Mouse (Mus musculus): ENCODE results near the gene Acat2.
A peak's percentile ranks its signal among the peaks of the same experiment; 100 is the strongest.
"Not testable (repeated sequence)": the region's sequence is repeated elsewhere in the genome, so short reads cannot be mapped to it uniquely, and the experiment has no call there.

Acat2 gene

GRCm38 (mm10) chr17:12959377-12959776 lies 1.2 kb downstream of the Acat2 start:
- DNase-seq (ENCODE audit: low read depth, low spot score), result not testable (repeated sequence)

DNA sequence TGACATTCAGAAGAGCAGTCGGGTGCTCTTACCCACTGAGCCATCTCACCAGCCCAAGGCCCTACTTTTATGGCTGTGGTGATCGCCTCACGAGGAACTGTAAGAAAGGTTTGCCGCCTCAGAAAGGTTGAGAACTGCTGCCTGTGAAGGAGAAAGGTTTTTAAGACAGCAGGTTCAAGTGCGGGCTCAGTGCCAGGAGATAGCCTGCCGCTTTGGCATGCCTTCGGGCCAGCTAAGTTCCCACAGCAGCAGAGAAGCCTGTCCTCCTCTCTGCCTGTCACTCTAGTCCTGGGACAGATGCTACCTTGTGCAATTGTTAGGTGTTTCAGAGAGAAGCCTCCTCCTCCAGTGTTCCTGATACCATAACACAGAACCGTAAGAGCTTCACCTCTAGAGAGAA lies 3.9 kb downstream of the Acat2 start:
- no peak for DNase-seq (ENCODE audit: low read depth, low spot score)

DNA sequence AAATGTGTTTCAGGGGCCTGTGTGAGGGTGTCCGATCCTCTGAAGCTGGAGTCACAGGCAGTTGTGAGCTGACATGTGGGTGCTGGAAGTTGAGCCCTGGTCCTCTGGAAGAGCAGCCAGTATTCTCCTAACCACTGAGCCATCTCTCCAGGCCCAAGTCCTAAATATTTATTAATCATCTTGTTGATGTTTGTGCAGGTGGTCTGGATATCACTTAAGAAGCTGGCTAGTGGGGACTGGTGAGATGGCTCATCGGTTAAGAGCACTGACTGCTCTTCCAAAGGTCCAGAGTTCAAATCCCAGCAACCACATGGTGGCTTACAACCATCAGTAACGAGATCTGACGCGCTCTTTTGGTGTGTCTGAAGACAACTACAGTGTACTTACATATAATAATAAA lies 10.9 kb downstream of the Acat2 start:
- DNase-seq (ENCODE audit: low read depth, low spot score), result no peak

DNA sequence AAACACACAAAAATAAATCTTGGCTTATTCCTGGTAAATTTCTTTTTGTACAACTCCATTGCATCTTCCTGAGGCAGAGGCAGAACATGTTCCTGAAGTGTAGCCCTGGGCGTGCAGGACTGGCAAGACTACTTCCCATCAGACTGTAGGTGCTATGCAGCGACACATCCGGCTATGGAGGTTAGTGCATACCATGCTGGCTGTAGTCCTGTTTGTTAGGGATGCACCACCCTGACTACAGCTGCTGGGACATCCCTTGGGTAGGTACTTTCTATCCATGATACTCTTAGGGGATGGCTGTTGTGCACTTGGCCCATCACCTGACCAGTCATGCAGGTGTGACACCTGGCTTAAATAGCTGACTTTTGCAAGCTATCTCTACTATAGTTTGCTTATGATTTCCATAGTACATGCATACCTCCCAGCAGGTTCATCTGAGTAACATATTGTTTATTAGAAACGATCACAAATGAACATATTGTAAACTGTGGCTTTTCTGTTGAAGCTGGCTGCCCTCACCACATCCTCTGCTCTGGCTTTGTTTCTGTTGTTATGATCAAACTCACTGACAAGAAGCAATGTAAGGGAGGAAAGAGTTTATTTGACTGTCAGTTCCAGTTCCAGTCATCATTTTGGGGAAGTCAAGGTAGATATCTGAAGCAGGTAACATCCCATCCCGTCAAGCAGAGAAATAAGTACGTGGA lies 17.9 kb downstream of the Acat2 start:
- DNase-seq (ENCODE audit: low read depth, low spot score), result no peak

DNA sequence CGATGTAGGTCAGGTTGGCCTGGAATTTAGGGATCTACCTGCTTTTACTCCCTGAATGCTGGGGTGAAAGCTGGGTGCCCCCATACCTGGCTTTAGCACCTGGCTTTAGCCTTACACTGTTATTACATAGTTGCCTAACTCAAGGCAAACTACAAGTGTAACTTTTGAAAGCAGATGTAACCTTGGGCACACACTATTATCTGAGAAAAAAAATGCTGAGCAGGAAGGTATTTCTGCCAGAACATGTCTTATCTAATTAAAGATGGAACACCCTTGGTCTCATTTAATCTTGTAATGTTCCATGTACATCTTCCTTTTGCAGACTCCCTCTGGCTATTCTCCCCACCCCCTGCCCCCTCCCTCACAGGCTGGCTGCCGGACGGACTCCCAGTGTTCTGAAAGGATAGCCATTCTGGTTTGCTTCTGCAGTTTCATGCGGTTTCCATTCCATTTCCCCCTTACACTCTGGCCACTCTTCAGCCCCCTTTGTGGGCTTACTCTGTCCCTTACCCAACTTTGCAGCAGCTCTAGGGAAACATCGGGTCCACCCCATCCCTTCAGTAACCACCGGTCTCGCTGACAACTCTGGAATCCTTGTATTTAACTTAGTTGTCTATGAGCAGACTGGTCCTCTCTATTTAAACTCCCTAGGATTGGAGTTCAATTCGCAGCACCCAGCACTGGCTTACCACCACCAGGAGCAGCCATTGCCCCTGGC lies 18.8 kb downstream of the Acat2 start:
- DNase-seq (ENCODE audit: low read depth, low spot score), result no peak

DNA sequence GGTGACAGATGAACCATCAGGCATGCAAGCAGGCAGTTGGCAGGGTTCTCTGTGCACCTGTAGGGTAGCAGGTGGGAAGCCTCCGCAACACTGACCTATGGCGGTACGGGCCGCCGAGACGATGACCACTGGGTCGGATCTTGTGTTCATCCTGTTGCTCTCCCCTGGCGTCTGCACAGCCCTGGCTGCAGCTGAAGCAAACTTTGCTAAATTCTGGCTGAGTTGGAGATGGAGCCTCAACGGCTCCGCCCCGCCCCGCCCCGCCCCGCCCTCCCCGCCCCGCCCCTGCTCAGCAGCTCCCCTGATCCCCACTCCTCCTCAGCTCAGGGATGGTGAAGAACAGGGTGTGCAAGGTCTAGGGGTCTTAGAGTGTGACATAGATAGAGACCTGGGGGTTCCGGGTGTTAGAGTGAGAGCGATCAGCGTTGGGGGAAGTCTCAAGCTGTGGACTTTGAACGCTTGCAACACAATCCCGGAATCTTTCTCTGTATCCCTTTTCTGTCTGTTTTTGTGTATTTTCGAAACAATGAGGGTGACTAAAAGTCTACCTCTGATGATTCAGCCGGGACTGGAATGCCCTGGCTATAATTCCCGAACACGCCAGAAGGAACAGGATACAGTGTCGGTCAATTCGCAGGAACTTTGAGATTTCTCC lies 20.3 kb downstream of the Acat2 start, which contains the start of gene Acat3:
Acat3 (minus strand) TSS at position 450 of the 655 bp plus-strand sequence.
- no peak for DNase-seq (ENCODE audit: low read depth, low spot score)

GRCm38 (mm10) chr17:12939377-12940148 lies 21.0 kb downstream of the Acat2 start:
- not testable (repeated sequence) for DNase-seq (ENCODE audit: low read depth, low spot score)

DNA sequence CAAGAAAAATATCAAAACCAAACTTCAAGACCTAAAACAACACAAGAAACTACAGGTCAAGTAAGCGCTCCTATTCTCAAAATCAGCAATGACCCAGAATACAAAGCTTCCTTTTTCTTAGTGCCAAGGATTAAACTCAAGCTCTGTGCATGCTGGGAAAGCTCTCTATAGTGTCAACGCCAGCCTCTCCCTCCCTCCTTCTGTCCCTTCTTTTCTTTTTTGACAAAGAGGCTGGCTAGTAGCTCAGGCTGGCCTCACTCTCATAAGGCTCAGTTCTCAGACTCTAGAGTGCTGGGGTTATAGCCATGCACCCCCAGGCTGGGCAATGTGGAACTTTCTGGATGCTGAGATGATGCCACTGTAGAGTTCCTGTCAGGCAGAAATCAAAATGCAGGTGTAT lies 22.5 kb downstream of the Acat2 start:
- no peak for DNase-seq (ENCODE audit: low read depth, low spot score)

DNA sequence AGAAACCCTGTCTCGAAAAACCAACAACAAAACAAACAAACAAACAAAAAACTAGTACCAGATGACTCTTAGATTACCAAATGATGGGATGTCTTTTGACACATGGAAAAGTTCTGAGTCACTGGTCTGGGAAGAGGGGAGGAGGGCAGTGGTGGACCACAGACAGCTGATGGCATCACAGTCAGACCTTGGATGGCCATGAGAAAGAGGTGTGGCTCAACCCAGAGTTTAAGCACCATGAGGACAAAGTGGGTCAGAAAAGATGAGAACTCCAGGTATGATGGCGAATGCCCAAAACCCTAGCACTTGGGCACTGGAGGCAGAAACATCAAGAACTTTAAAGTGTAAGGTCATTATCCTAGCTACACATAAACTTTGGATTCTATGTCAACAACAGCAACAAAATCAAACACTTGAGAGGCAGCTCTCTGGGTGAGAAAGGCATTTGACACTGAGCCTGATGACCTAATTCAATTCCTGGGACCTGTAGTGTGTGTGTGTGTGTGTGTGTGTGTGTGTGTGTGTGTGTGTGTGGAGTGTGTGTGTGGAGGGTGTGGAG lies 23.1 kb downstream of the Acat2 start:
- no peak for DNase-seq (ENCODE audit: low read depth, low spot score)

DNA sequence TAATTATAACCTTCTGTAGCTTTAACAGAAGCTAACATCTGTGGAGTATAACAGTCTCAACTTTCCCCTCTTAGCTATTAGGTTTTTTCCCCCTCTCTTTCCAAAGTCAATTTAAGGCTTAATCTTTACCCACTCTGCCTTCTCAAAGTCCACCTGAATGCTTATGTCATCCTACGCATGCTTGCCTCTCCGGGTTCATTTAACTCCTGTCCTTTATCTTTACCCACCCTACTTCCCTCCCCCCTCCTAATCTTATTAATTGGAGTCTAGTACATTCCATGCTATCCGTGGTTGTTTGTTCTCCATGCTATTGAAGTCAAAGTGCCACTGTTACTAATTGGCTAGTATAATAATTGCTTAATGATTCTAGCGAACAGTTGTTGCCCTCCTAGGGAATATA lies 24.8 kb downstream of the Acat2 start:
- no peak for DNase-seq (ENCODE audit: low read depth, low spot score)

DNA sequence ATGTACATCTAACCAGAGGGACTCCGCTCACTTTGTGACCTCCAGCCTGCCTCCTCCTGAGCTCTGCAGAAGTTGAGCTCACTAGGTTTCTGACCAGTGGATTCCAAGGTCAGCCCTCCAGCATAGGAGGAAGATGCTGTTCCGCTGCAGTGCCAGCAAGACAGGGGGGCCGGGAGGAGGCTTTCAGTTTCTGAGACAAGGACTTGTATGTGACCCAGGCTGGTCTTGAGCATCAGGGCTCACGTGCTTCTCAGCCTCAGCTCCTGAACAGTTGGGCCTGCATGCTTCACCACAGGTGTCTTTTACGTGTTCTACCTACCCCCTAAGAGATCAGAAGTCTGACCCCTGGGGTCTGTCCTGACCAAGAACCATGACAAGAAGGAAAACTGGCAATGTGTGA lies 29.0 kb downstream of the Acat2 start:
- DNase-seq (ENCODE audit: low read depth, low spot score), result not testable (repeated sequence)

- no peak for DNase-seq (ENCODE audit: low read depth, low spot score)
Measured at GRCm38 (mm10) chr17:12925703-12926180, 34.8 kb downstream of the Acat2 start.

- no peak for DNase-seq (ENCODE audit: low read depth, low spot score)
Measured at GRCm38 (mm10) chr17:12925001-12925400, 35.5 kb downstream of the Acat2 start.

GRCm38 (mm10) chr17:12921073-12921472 lies 39.5 kb downstream of the Acat2 start:
- no peak for DNase-seq (ENCODE audit: low read depth, low spot score)

- DNase-seq (ENCODE audit: low read depth, low spot score), result peak; percentile 24
Measured at GRCm38 (mm10) chr17:12916588-12917380, 43.8 kb downstream of the Acat2 start.

- DNase-seq (ENCODE audit: low read depth, low spot score), result peak; percentile 98
Measured at GRCm38 (mm10) chr17:12915881-12916583, 44.5 kb downstream of the Acat2 start, which contains the start of gene Mrpl18. Gene Mrpl18, minus strand, starts transcription at chr17:12916345.

GRCm38 (mm10) chr17:12915488-12915880 lies 45.1 kb downstream of the Acat2 start, which contains the start of gene Tcp1:
Gene Tcp1, plus strand, starts transcription at chr17:12915701.
- no peak for DNase-seq (ENCODE audit: low read depth, low spot score)

- no peak for DNase-seq (ENCODE audit: low read depth, low spot score)
Measured at GRCm38 (mm10) chr17:12910391-12910790, 50.2 kb downstream of the Acat2 start.

DNA sequence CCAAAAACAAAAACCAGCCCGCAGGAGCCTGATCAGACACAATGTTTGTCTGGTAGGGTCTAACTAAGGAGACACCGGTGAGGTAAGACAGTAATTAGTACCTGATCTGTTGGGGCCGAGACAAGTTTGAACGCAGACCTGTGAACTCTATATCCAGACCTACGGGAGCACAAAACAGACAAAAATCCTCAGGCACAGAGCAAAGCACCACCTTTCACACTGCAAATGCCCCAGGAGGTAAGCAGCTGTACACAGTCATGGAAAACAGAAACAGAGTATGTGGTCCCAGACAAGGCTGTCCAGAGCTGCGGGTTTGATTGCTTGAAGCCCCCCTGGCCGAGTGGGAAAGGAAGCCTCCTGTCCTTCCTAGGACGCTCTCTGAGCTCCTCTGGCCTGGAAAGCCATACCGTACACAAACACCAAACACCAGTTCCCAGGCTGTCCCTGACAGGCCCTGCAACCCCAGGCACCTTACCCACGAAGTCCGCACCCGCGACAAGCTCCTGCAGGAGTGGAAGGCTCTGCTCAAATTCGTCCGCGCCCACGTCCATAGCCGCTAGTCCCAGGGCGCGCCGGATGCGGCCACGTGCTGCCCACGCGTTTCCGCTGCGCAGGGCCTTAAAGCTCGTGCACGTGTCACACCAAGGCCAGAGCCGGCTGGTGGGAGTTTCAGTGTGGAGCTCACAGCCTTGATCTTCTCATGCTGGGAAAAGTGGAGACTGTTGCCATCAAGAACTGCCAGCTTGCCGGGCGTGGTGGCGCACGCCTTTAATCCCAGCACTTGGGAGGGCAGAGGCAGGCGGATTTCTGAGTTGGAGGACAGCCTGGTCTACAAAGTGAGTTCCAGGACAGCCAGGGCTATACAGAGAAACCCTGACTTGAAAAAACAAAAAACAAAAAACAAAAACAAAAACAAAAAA lies 50.9 kb downstream of the Acat2 start, which contains the start of gene Pnldc1:
Pnldc1 (minus strand) TSS at position 870 of the 920 bp plus-strand sequence.
- DNase-seq (ENCODE audit: low read depth, low spot score), result no peak
